Mouse (Mus musculus): ENCODE measurements at regions not wholly inside any gene's neighbourhood (a gene's known extent, or its start where the extent isn't known, plus 50 kb on each side); places are given as distances from the start of the nearest gene placed in this dataset.

GRCm38 (mm10) chr12:107362120-107362519 lies 126.3 kb upstream of the 3110018I06Rik start:
- no peak for ATAC-seq
- Histone ChIP-seq H3K9me3 (ENCODE audit: low read length) (no peaks in the 10 kb centered on the region), H3K4me3 (ENCODE audit: low read depth, low read length) (no peak overlapping the region), H3K9ac (replicated peaks) (no peak overlapping the region), H3K4me1 (ENCODE audit: insufficient read depth) (no peaks in the 10 kb centered on the region), H3K27me3 (ENCODE audit: insufficient read depth, low read length) (no peaks in the 10 kb centered on the region), H3K27ac (ENCODE audit: low read depth) (no peak overlapping the region), H3K4me2 (ENCODE audit: low read depth, low read length) (no peak overlapping the region), H3K36me3 (replicated peaks; ENCODE audit: insufficient read depth, low read length) (no peaks in the 10 kb centered on the region)
- no peak for TF ChIP-seq EP300 (IDR thresholded peaks at IDR 0.05; ENCODE audit: low read depth)
- DNase-seq: no peak
- 62% methylated on average over 10 of the region's 10 CpGs for WGBS (ENCODE audit: insufficient replicate concordance)

- ATAC-seq (no peak), DNase-seq (no peak)
- no peak overlapping the region for H3K4me2 ChIP-seq (ENCODE audit: low read depth, low read length)
- no peak overlapping the region for H3K9ac ChIP-seq (replicated peaks)
- 82% methylated on average over 7 of the region's 7 CpGs for WGBS (ENCODE audit: insufficient replicate concordance)
- H3K4me1 ChIP-seq (ENCODE audit: insufficient read depth): no peaks in the 10 kb centered on the region
- no peaks in the 10 kb centered on the region for H3K36me3 ChIP-seq (replicated peaks; ENCODE audit: insufficient read depth, low read length)
- H3K9me3 ChIP-seq (ENCODE audit: low read length): no peaks in the 10 kb centered on the region
- H3K4me3 ChIP-seq (ENCODE audit: low read depth, low read length): no peak overlapping the region
- no peak overlapping the region for H3K27ac ChIP-seq (ENCODE audit: low read depth)
- no peak for TF ChIP-seq CTCF (IDR thresholded peaks at IDR 0.05; ENCODE audit: low read depth)
- no peak for TF ChIP-seq EP300 (IDR thresholded peaks at IDR 0.05; ENCODE audit: low read depth)
- no peaks in the 10 kb centered on the region for H3K27me3 ChIP-seq (ENCODE audit: insufficient read depth, low read length)
These were observed 116.2 kb upstream of the 3110018I06Rik start for GRCm38 (mm10) chr12:107372254-107372653.

- ATAC-seq (no peak), DNase-seq (no peak)
- Histone ChIP-seq H3K4me1 (ENCODE audit: insufficient read depth) (no peaks in the 10 kb centered on the region), H3K27me3 (ENCODE audit: insufficient read depth, low read length) (no peaks in the 10 kb centered on the region), H3K4me2 (ENCODE audit: low read depth, low read length) (no peak overlapping the region), H3K36me3 (replicated peaks; ENCODE audit: insufficient read depth, low read length) (no peaks in the 10 kb centered on the region), H3K9ac (replicated peaks) (no peak overlapping the region), H3K4me3 (ENCODE audit: low read depth, low read length) (no peak overlapping the region), H3K27ac (ENCODE audit: low read depth) (no peak overlapping the region), H3K9me3 (ENCODE audit: low read length) (no peaks in the 10 kb centered on the region)
- TF ChIP-seq CTCF (IDR thresholded peaks at IDR 0.05; ENCODE audit: low read depth) (no peak), EP300 (IDR thresholded peaks at IDR 0.05; ENCODE audit: low read depth) (no peak)
- 77% methylated on average over 14 of the region's 14 CpGs for WGBS (ENCODE audit: insufficient replicate concordance)
These were observed 96.2 kb upstream of the 3110018I06Rik start for GRCm38 (mm10) chr12:107392050-107392795.

- Histone ChIP-seq H3K27ac (ENCODE audit: low read depth) (no peak overlapping the region), H3K9ac (replicated peaks) (no peak overlapping the region), H3K9me3 (ENCODE audit: low read length) (no peaks in the 10 kb centered on the region), H3K4me1 (ENCODE audit: insufficient read depth) (no peaks in the 10 kb centered on the region), H3K4me2 (ENCODE audit: low read depth, low read length) (no peak overlapping the region), H3K36me3 (replicated peaks; ENCODE audit: insufficient read depth, low read length) (no peaks in the 10 kb centered on the region), H3K27me3 (ENCODE audit: insufficient read depth, low read length) (no peaks in the 10 kb centered on the region), H3K4me3 (ENCODE audit: low read depth, low read length) (no peak overlapping the region)
- TF ChIP-seq CTCF (IDR thresholded peaks at IDR 0.05; ENCODE audit: low read depth) (no peak), EP300 (IDR thresholded peaks at IDR 0.05; ENCODE audit: low read depth) (no peak)
- ATAC-seq (no peak), DNase-seq (no peak)
- 59% methylated on average over 1 of the region's 1 CpGs for WGBS (ENCODE audit: insufficient replicate concordance)
These were observed 94.0 kb upstream of the 3110018I06Rik start for GRCm38 (mm10) chr12:107394467-107394866.

GRCm38 (mm10) chr12:107404821-107405220 lies 83.6 kb upstream of the 3110018I06Rik start:
- no peaks in the 10 kb centered on the region for H3K27me3 ChIP-seq (ENCODE audit: insufficient read depth, low read length)
- no peak for ATAC-seq
- no peak for DNase-seq
- 70% methylated on average over 10 of the region's 10 CpGs for WGBS (ENCODE audit: insufficient replicate concordance)
- no peak overlapping the region for H3K4me2 ChIP-seq (ENCODE audit: low read depth, low read length)
- H3K36me3 ChIP-seq (replicated peaks; ENCODE audit: insufficient read depth, low read length): no peaks in the 10 kb centered on the region
- no peak overlapping the region for H3K9ac ChIP-seq (replicated peaks)
- H3K27ac ChIP-seq (ENCODE audit: low read depth): no peak overlapping the region
- no peak for TF ChIP-seq CTCF (IDR thresholded peaks at IDR 0.05; ENCODE audit: low read depth)
- TF ChIP-seq EP300 (IDR thresholded peaks at IDR 0.05; ENCODE audit: low read depth): no peak
- no peaks in the 10 kb centered on the region for H3K9me3 ChIP-seq (ENCODE audit: low read length)
- H3K4me1 ChIP-seq (ENCODE audit: insufficient read depth): no peaks in the 10 kb centered on the region
- no peak overlapping the region for H3K4me3 ChIP-seq (ENCODE audit: low read depth, low read length)

GRCm38 (mm10) chr12:107423923-107424322 lies 64.5 kb upstream of the 3110018I06Rik start:
- H3K9ac ChIP-seq (replicated peaks): no peak overlapping the region
- no peaks in the 10 kb centered on the region for H3K36me3 ChIP-seq (replicated peaks; ENCODE audit: insufficient read depth, low read length)
- H3K4me2 ChIP-seq (ENCODE audit: low read depth, low read length): no peak overlapping the region
- TF ChIP-seq EP300 (IDR thresholded peaks at IDR 0.05; ENCODE audit: low read depth) (no peak), CTCF (IDR thresholded peaks at IDR 0.05; ENCODE audit: low read depth) (no peak)
- H3K9me3 ChIP-seq (ENCODE audit: low read length): no peaks in the 10 kb centered on the region
- H3K4me1 ChIP-seq (ENCODE audit: insufficient read depth): no peaks in the 10 kb centered on the region
- DNase-seq (no peak), ATAC-seq (no peak)
- H3K4me3 ChIP-seq (ENCODE audit: low read depth, low read length): no peak overlapping the region
- H3K27me3 ChIP-seq (ENCODE audit: insufficient read depth, low read length): no peaks in the 10 kb centered on the region
- H3K27ac ChIP-seq (ENCODE audit: low read depth): no peak overlapping the region
- 77% methylated on average over 7 of the region's 7 CpGs for WGBS (ENCODE audit: insufficient replicate concordance)

All from liver, postnatal 0 days (tissue).